Mouse (Mus musculus) adrenal gland, postnatal 10 days (tissue): ENCODE measurements at regions not wholly inside any gene's neighbourhood (a gene's known extent, or its start where the extent isn't known, plus 50 kb on each side); places are given as distances from the start of the nearest gene placed in this dataset.
"Not testable (repeated sequence)": the region's sequence is repeated elsewhere in the genome, so short reads cannot be mapped to it uniquely, and the experiment has no call there.

Experiments
- DNase-seq: peaks from one replicate; pipeline ENCODE4 v3.0.0; 2021; ENCODE audit warnings: mixed read lengths

DNA sequence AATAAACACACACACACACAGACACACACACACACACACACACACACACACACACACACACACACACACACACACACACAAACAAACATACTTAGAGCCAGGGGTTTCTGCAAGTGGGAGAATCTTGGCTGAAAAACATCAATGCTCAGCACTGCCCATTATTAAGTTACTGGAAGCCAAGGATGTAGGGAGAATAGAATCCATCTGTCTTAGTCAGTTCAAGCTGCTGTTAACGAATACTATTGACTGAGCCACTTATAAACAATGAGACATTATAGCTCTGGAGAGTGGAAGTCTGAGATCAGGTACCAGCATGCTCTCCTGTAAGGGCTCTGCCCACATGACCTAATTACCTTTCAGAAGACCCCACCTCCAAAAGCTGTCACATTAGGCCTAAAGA is 87.4 kb downstream of the Fam174b start:
- DNase-seq, result no peak

- DNase-seq, result peak; percentile 35
Measured at GRCm38 (mm10) chr7:73830581-73830980, 90.5 kb downstream of the Fam174b start.

GRCm38 (mm10) chr7:73840381-73840780 is 100.3 kb downstream of the Fam174b start:
- no peak for DNase-seq

GRCm38 (mm10) chr7:73852184-73852583 is 112.1 kb downstream of the Fam174b start:
- no peak for DNase-seq

- DNase-seq, result not testable (repeated sequence)
Measured at GRCm38 (mm10) chr7:73853296-73853950, 113.3 kb downstream of the Fam174b start.

DNA sequence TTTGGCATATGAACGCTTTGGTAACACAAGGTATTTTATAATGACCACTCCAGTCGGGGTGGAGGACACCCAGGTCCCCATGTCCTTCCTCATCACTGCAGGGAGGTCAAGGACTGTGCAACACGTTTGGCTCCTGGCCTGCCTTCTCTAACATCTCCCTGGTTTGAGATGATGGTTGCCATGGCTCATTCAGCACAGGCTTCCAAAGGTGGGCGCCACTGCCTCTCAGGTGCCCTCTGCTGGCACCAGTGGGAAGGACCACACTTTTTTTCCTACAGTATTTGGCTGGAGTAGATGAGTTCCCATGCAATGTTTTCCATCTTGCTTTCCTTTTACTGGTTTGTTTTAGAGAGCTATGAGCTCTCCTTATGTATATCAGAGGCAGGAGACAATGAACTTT is 115.4 kb downstream of the Fam174b start:
- peak; percentile 59 for DNase-seq

DNA sequence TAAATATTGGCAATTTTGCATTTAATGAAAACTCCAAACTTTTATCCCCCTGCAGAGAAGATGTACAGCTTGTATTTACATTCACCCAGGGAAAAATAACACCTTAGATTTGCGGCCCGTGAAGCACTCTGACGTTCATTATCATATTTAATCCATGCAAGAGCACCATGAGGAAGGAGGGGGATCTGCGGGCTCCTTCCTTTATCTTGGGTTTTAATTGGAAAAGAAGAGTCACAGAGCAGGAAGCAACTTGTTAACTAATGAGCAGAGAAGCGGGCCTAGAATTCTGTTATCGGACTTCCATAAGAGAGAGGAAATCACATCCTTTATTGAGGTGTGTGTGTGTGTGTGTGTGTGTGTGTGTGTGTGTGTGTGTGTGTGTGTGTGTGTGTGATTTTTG is 116.8 kb downstream of the Fam174b start:
- DNase-seq, result no peak

DNA sequence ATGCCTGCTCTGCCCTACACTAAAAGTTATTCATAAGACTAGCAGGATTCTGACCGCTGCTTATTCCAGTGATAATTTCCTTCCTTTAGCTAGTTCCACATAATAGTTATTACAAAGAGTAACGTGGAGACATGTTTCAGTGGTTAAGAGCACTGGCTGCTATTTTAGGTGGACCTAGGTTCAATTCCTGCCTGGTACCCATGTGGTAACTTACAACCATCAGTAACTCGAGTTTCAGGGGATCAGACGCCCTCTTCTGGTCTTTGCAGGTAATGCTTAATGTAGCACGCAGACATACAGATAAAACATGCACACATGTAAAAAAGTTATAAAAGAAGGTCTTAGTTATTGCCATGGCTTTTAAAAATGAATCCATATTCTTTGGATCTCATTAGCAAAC is 125.0 kb downstream of the Fam174b start:
- DNase-seq, result no peak

GRCm38 (mm10) chr7:73872181-73872580 is 132.1 kb downstream of the Fam174b start:
- DNase-seq, result no peak

DNA sequence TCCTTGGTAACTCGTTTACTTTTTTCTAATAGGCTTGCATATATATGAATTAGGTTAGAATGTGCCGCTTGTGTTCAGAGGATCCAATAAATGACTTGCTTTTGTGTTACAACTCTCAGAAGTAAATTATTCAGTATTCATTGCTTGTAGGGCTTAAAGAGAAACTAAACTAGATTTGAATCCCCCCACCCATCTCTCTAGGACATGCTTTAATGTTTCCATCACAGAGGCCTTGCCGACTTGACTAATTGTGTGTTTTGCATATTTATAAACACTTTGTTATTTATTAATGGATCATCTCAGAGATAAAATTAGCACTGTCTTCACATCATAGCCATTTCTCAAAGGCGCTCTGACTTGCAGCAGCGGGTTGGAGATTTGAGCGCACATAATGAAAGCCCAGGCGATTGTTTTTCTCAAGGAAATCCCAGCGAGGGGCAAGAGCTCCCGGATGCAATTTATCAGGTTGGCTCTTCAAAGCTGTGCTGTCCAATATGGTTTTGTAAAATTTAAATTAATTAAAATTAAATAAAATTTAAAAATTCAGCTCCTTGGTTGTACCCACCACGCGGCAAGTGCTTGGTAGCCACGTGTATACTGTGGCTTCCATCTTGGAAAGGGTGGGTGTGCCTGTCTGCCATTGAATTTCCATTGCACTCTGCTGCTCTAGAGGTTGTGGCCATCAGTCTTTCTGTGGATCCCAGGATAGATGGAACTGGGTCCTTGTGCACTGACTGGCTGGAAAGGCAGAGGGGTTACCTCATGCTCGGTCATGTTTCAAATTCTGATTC is 132.0 kb downstream of the St8sia2 start:
- DNase-seq, result no peak

DNA sequence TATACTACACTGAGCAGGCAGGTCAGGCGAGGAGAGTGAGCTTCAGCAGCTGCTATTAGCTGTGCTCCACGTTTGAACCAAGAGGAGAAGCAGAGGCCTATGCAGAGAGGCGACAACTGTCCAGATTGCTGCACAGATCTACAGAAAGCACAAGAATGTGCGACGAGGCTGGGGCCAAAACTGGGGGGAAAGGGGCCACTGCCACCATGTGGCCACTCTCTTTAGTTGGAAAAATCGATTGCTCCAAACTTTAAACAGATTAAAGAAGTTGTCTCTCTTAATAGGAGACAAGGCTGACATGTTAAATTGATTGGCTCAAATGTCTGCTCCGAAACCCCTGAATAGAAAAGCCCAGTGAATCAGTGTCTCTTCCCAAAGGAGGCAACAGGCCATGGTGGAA is 127.3 kb downstream of the St8sia2 start:
- no peak for DNase-seq
